Mouse (Mus musculus): ENCODE data around the gene Sh2d3c.

The Sh2d3c gene

GRCm38 (mm10) chr2:32699680-32700079 lies 21.2 kb upstream of the Sh2d3c start:
- no peak for DNase-seq (ENCODE audit: low spot score in 2 of 2)

GRCm38 (mm10) chr2:32700966-32701743 lies 19.7 kb upstream of the Sh2d3c start:
- no peak for DNase-seq (ENCODE audit: low spot score in 2 of 2)

- DNase-seq (ENCODE audit: low spot score in 2 of 2), result no peak
Measured at GRCm38 (mm10) chr2:32703046-32703445, 17.8 kb upstream of the Sh2d3c start.

GRCm38 (mm10) chr2:32704021-32704421 lies 16.8 kb upstream of the Sh2d3c start, which contains the start of gene Fpgs:
Gene Fpgs, minus strand, starts transcription at chr2:32704145.
- DNase-seq (ENCODE audit: low spot score in 2 of 2), result no peak

- no peak for DNase-seq (ENCODE audit: low spot score in 2 of 2)
Measured at GRCm38 (mm10) chr2:32705018-32705417, 15.8 kb upstream of the Sh2d3c start.

- no peak for DNase-seq (ENCODE audit: low spot score in 2 of 2)
Measured at GRCm38 (mm10) chr2:32706971-32707370, 13.9 kb upstream of the Sh2d3c start.

- DNase-seq (ENCODE audit: low spot score in 2 of 2), result no peak
Measured at GRCm38 (mm10) chr2:32708643-32709042, 12.2 kb upstream of the Sh2d3c start.

- DNase-seq (ENCODE audit: low spot score in 2 of 2), result no peak
Measured at GRCm38 (mm10) chr2:32709521-32710137, 11.2 kb upstream of the Sh2d3c start.

GRCm38 (mm10) chr2:32710425-32710824 lies 10.4 kb upstream of the Sh2d3c start:
- no peak for DNase-seq (ENCODE audit: low spot score in 2 of 2)

GRCm38 (mm10) chr2:32711301-32712056 lies 9.4 kb upstream of the Sh2d3c start:
- DNase-seq (ENCODE audit: low spot score in 2 of 2), result no peak

- DNase-seq (ENCODE audit: low spot score in 2 of 2), result peak in 1 of 2 experiments; percentile 36
Measured at GRCm38 (mm10) chr2:32712108-32712551, 8.7 kb upstream of the Sh2d3c start.

- DNase-seq (ENCODE audit: low spot score in 2 of 2), result peak; percentile 88 to 89
Measured at GRCm38 (mm10) chr2:32712586-32712933, 8.3 kb upstream of the Sh2d3c start.

GRCm38 (mm10) chr2:32712934-32713817 lies 7.7 kb upstream of the Sh2d3c start, which contains the start of gene Cdk9:
Gene Cdk9, minus strand, starts transcription at chr2:32713076.
- DNase-seq (ENCODE audit: low spot score in 2 of 2), result peak; percentile 87 to 88

- no peak for DNase-seq (ENCODE audit: low spot score in 2 of 2)
Measured at GRCm38 (mm10) chr2:32714117-32714986, 6.5 kb upstream of the Sh2d3c start.

GRCm38 (mm10) chr2:32714987-32715425 lies 5.8 kb upstream of the Sh2d3c start:
- no peak for DNase-seq (ENCODE audit: low spot score in 2 of 2)

GRCm38 (mm10) chr2:32718761-32719160 lies 2.1 kb upstream of the Sh2d3c start:
- DNase-seq (ENCODE audit: low spot score in 2 of 2), result peak in 1 of 2 experiments; percentile 20

GRCm38 (mm10) chr2:32720053-32720452 lies 802 bp upstream of the Sh2d3c start:
- DNase-seq (ENCODE audit: low spot score in 2 of 2), result no peak

- no peak for DNase-seq (ENCODE audit: low spot score in 2 of 2)
Measured at GRCm38 (mm10) chr2:32722046-32722445, 1.2 kb downstream of the Sh2d3c start.

- DNase-seq (ENCODE audit: low spot score in 2 of 2), result no peak
Measured at GRCm38 (mm10) chr2:32722581-32722980, 1.7 kb downstream of the Sh2d3c start.

- DNase-seq (ENCODE audit: low spot score in 2 of 2), result no peak
Measured at GRCm38 (mm10) chr2:32724149-32724548, 3.3 kb downstream of the Sh2d3c start.
